Mouse (Mus musculus): ENCODE measurements at regions not wholly inside any gene's neighbourhood (a gene's known extent, or its start where the extent isn't known, plus 50 kb on each side); places are given as distances from the start of the nearest gene placed in this dataset.

DNA sequence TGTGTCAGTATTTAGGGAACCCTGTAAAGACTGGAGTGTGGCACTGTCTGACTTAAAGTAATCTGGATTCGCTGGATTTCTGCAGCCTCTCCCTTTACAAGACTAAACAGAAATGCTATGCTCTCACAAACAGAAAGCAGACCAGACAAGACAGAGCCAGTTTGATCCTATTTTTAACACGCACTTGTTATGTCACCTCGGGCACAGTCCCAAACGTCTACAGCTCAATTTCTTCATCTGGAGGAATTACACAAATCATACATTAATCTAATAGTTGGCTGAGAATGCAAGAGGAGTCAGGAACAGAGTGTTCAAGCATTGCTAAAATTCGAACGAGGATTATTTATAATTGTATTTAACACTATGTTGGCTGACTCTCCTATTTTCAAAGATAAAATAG, 145.4 kb upstream of the Gk2 start:
- TF ChIP-seq CTCF (IDR thresholded peaks at IDR 0.05; ENCODE audit: control insufficient read depth, insufficient read depth, low read length) = no peak
- TF ChIP-seq POLR2A (IDR thresholded peaks at IDR 0.05; ENCODE audit: borderline replicate concordance, control insufficient read depth, low read depth, low read length) = no peak

Data from bone marrow, adult 2 months (tissue).